Mouse (Mus musculus) erythroid progenitor cell, adult 5-6 weeks (primary cell): Measurements from ENCODE around the gene F11. TPM values are rescaled to one million over a fixed set of nuclear protein-coding genes. Genes with fewer than 3 reads are reported as not detected.

ENCODE experiments used
- ATAC-seq: replicated peaks from 2 replicates; pipeline ENCODE4 v1.8.0; 2016; ENCODE audit warnings: moderate number of reproducible peaks, mild to moderate bottlenecking, moderate TSS enrichment, inconsistent platforms; ENCODE audit not compliant: poor library complexity, low FRiP score, severe bottlenecking
- total RNA-seq, 2 experiments: library from RNA; stranded (forward) in 1 of 2; stranded (reverse) in 1 of 2; fragments of 150-400 nt in 1 of 2; fragments of 186-747, 209-891 nt in 1 of 2; gene quantifications; 2 replicates each; pipeline versions ENCODE4 v1.2.3 to v1.2.4; 2015 to 2017; ENCODE audit warnings: low replicate concordance in 2 of 2

F11 gene
- total RNA-seq (2015; ENCODE audit: low replicate concordance), result not detected in 2 replicates
- not detected in 2 replicates for total RNA-seq (2017; ENCODE audit: low replicate concordance)

- no peak for ATAC-seq
Observed at GRCm38 (mm10) chr8:45261920-45262319, at the start of gene F11. TSS of gene F11 (minus strand) at chr8:45262031.

DNA sequence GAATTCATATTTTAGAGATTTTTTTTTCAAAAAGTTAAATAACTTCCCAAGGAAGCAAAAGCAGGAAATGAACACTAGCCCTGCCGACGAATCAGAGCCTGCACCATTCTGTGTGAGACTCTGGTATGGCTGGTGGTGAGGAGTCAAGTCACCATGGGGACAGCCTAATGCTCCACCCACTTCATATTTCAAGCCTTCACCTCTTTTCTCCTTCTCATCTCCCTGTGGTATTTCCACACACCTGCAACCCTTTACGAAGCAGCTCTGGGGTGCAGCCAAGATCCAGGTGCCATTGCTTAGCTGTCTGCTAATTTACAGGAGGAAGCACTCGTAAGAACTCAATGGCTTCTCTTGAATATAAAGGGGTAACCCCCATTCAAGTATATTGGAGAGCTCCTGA, 49.1 kb upstream of the F11 start:
- ATAC-seq, result no peak

DNA sequence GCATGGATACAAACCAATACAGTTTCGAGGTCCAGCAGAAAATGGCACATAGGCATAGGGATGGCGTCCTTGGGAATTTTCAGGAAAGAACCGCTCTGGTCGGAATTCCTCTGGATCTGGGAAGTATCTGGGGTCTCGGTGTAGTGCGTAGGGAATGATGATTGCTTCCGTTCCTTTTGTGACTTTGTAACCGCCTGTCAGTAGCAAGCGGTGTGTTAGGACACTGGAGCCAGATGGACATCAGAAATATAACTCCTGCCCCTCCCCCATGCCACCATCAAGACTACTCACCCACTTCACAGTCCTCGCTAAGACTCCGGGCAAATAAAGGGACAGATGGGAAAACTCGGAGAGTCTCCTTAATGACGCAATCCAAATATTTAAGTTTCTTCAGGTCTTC, 46.5 kb upstream of the F11 start, which contains the start of gene Gm45753:
TSS of gene Gm45753 (minus strand) at position 101 of the 400 bp plus-strand sequence.
- no peak for ATAC-seq

DNA sequence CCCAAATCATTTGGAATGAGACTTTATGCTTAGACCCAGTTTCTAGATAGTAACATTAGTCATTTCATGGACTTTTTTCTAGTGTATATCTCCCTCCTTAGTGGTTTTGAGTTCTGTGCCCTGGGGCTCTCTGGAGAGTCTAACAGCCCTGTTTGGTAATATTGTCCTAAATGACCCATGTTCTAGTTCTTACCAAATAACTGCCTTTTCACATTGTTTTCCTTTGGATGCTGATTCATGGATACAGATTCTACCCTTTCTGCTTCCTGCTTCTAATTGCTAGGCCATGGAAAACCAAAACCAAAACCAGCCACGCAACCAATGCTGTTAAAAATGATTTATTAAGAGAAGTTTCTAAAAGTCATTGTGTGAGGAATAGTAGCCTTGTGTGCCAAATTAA, 43.6 kb upstream of the F11 start:
- ATAC-seq, result no peak

DNA sequence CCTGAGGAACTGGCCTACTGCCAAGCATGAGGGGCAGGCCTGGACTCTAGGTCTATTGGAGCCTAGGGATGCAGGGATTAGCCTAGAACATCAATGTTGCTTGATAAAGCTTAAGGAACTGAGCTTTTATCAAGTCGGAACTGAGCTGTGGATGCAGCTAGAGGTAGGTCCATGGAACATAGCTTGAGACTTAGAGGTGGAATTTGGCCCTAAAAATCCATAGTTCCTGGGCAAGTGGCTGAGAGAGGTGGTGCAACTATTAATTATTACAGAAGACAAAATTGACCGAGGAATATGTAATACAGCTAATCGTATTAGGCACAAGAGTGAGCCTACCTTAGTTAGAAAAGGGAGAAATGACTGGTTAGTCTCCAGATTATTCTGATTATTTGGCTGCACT, 42.5 kb upstream of the F11 start:
- ATAC-seq, result no peak

DNA sequence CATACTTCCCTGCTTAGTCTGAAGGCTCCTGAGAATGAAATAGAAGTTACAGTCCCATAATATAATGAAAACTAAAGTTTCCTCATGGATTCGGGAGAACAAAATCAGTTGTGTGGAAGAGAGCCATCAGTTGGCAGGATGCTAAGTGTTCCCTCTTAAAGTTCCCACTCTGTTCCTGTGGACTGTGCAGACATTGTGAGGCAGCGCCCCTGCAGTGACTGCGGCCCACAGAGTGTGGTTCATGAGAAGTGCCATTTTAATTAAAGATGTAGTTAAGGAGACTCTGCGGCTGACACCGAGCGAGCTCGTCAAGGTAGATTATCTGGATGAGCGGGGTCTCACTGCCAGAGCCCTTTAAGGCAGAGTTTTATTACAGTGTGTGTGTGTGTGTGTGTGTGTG, 40.6 kb upstream of the F11 start:
- ATAC-seq, result no peak

DNA sequence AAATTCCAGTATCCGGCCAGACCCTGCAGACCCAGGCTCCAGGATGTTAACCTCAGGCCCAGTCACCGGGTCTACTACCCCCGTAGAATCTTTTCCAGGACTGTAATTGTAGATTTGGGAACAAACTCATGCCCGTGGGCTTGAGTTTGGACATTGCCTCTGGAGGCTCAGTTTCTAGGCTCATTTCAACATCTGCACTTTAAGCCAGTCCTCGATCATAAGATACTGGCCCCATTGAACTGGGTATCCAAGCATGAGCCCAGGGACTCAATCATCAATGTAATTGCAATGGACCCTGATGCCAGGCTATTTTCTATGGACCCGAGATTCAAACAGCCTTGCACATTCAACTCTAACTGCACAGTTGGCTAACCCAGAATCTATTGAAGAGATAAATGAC, 33.4 kb upstream of the F11 start:
- ATAC-seq, result no peak

DNA sequence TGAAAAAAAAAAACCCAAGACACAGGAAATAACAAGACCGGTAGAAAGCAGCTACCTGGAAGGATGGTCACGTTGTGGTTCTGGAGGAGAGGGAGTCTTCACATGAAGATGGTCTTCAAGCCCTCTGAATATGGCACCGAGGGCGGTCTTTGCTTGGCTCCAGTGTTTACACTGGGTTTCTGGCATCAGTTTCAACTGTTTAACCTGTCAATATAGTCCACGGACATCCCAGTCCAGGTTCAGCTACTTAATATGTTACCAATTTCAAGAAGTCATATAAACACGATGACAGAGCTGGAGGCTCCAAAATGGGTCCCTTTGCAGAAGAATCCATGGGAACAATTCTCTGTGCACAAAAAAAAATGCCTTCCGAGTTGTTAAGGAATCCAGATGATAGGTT, 32.9 kb upstream of the F11 start, which contains the start of gene Klkb1:
TSS of gene Klkb1 (minus strand) at position 173 of the 400 bp plus-strand sequence.
- no peak for ATAC-seq

GRCm38 (mm10) chr8:45291790-45292189, 30.0 kb upstream of the F11 start:
- no peak for ATAC-seq

- no peak for ATAC-seq
Observed at GRCm38 (mm10) chr8:45281630-45282029, 19.8 kb upstream of the F11 start.

DNA sequence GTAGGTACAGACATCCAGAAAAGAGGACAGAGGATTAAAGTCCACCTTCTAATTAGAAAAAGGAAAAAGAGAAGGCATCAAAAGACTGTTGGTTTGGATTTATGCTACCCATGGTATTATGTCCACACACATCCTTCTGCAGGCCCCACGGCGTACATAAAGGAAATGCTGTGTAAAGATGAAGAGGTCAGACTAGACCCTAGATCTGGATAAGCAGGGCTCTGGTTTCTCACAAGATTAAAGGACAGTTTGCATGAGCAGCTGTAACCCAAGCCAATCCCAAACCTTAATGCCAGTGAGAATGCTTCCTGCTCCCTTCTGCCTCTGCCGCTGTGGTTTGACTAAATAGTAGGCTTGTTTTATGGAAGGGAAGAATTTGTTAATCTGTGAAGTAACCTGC, 15.6 kb upstream of the F11 start:
- ATAC-seq, result no peak

GRCm38 (mm10) chr8:45274317-45274716, 12.5 kb upstream of the F11 start:
- no peak for ATAC-seq

DNA sequence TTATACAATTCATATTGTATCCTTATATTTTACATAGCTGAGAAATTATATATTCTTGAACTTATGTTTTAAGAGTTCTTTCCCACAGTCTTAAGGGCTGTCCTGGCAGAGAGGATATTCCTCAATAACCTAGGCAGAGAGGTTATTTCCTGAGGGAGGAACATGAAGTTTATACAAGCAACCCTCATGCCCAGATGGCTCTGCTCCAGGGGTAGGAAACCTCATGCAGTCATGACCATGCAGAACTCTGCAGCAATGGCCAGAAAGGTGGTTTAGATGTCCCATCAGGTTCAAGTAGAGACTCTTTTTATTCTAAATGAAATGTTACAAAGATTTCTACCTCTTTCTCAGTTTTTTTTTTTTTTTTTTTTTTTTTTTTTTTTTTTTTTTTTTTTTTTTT, 7.2 kb upstream of the F11 start:
- ATAC-seq, result no peak

GRCm38 (mm10) chr8:45268485-45268884, 6.7 kb upstream of the F11 start:
- no peak for ATAC-seq

- no peak for ATAC-seq
Observed at GRCm38 (mm10) chr8:45267611-45268391, 6.0 kb upstream of the F11 start.

- no peak for ATAC-seq
Observed at GRCm38 (mm10) chr8:45266993-45267392, 5.2 kb upstream of the F11 start.

- ATAC-seq, result no peak
Observed at GRCm38 (mm10) chr8:45264918-45265317, 3.1 kb upstream of the F11 start.

DNA sequence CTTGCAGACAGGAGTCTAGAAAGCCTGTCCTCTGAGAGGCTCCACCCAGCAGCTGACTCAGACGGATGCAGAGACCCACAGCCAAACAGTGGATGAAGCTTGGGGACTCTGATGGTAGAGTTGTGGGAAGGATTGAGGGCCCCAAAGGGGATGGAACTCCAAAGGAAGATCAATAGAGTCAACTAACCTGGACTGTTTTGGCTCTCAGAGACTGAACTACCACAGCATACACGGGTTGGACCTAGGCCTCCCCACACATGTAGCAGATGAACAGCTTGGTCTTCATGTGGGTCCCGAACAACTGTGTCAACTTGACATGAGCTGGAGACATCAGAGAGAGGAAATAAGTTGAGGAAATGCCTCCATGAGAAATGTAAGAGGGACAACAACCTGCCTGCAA, 1.0 kb upstream of the F11 start:
- no peak for ATAC-seq

DNA sequence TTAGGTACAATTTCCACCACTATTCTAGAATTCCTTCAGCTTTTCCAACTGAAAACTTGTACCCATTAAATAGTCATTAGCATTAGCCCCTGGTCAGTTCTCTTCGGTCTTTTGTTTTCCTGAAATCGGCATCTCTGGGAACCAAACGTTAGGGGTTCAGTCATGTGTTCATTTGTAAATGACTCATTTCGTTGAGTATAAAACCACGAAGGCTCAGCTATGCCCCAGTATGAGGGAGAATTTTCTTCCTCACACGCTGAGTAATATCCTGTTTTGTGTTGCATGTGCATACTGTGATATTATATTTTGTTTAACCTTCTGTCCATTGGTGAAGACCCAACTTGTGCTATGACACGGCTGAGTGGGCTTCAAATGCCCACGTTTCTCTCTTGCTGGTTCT, 3.4 kb downstream of the F11 start:
- ATAC-seq, result no peak

DNA sequence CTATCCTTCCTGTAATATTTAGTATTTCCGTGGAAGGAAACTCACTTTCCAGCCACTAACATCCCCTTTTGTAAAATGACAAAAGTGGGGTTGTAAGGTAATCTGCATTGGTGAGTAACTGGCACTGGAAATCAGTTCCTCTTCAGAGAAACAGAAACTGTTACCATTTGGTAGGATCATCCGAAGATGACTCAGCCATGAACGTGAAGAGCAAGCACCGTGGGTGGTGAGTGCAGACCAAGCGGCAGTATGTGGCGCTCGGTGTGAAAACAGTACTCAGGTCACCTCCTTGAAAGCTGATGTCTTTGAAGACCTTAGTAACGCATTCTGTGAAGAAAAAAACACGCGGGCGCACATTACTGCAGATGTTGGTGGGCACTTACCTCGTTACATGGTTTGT, 6.8 kb downstream of the F11 start:
- ATAC-seq, result no peak

DNA sequence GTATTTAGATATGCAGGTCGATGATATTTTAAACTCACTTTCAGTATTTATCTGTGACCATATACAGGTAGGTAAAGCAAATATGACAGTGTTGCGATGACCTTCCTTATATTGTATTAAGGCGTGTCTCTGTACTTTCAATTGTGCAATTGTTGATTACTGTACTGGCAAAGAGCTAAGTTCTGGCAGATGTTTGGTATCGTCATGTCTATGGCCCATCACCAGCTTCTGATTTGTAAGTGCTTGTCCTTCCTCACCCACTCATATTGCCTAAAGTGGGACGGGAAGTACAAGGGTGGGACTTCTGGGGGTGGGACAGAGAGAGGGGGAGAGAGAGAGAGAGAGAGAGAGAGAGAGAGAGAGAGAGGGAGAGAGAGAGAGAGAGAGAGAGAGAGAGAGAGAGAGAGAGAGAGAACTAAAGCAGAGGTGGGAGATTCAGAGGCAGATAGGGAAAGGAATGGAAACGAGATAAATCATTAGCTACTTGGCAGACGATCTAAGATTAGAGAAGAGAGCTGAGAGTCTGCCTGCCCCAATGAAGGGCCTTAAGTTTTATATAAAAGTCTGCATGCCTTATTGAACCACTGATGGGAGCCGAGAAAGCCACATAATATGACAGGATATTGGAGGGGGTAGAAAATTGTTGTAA, 7.5 kb downstream of the F11 start:
- no peak for ATAC-seq
